Mouse (Mus musculus) liver, adult 2 months (tissue): ENCODE data around the gene Gad2.

Experiments used
- CTCF ChIP-seq: fragments of 200-500 bp; IDR thresholded peaks from 2 replicates; pipeline ENCODE4 v1.5.1; 2011; ENCODE audit warnings: low read depth, low read length, control low read depth
- POLR2A ChIP-seq: fragments of 200-500 bp; IDR thresholded peaks from 2 replicates; pipeline ENCODE4 v1.6.1; 2011; ENCODE audit warnings: low read length, control low read depth; ENCODE audit not compliant: insufficient read depth; ENCODE audit errors: extremely low read depth

DNA sequence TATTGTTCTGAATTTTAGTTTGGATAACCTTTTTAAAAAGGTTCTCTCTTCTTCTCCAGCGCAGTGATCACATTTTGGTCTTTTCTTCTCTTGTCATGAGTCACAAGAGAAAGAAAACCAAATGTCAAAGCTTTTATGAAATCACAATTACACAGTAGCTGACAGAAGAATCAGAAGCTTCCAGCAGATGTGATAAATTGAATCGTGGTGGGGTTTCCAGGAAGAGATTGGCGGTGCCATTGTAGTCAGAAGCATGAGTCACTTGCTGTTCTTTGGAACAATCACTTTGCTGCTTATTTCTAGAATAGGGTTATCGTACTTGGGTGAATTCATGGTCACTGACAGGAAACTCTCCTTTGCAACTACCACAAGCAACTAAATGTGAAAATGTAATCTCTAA is 57.9 kb downstream of the Gad2 start:
- TF ChIP-seq POLR2A (no peak), CTCF (no peak)
